10 mouse cellular contexts compared by ENCODE assay signal in the genomic region with DNA sequence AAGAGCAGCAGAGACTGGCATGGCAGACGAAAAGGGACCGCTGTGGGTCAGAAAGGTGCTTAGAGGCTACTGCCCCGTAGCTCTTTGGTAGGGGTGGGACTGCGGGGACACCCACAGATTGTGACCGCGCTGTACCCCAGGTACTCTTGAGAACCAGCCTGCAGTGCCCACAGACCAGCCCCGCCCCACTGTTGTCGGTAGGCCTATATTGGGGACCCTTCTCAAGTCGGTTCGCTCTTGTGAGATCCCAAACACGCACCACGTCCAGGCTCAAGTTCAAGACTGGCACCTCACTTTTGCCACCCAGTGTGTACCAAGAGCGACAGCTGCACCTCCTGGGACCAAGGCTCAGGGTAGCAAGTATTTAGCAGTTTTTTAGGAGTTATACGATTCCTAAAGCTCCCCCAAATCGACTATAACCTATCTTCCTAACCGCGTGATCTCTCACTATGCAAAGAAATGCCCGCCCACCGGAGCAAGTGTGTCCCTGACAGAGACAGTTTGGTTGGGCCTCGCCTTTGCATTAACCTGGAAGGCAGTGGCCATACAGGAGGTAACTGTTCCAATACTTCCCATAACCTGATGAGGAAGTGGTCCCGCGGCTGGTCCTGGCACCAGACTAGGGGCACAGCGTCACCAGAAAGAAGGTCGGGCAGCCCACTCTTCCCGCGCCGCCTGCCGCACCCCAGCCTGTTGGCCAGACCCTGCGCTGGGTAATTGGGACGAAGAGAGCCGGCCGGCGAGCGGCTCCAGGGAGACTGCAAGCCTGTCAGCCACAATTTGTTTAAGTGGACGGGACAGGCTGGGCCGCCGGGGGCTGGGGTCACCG. TPM values are rescaled to one million over a fixed set of nuclear protein-coding genes. Genes with fewer than 3 reads are reported as not detected.
A peak's percentile ranks its signal among the peaks of the same experiment; 100 is the strongest.
DNase-seq lines count a peak whose midpoint lies in the region; ATAC-seq lines count a peak whose summit lies in the region.
"Had no signal": no experiment of that assay in that cellular context is flagged by ENCODE, and none has a peak within 500 bp of the region (broad histone marks: within the 10 kb centered on the region; RNA-seq: fewer than 3 reads in every experiment).

No protein-coding gene starts in this region.

- peaks cover 55% of the 10 kb centered on the region for H3K4me1 ChIP-seq in liver, embryonic 12.5 days

- H3K9me3 ChIP-seq in liver, embryonic 12.5 days (replicated peaks), result no peaks in the 10 kb centered on the region

- H3K27ac ChIP-seq in liver, embryonic 12.5 days, result no peak overlapping the region

- no peak for ATAC-seq in liver, embryonic 12.5 days
- ATAC-seq: activated CD4-positive, CD25-positive, alpha-beta regulatory T cell, adult 4 months had no signal

- H3K9ac ChIP-seq in liver, embryonic 12.5 days, result no peak overlapping the region

- peaks cover 100% of the 10 kb centered on the region for H3K27me3 ChIP-seq in liver, embryonic 12.5 days (replicated peaks)

- H3K4me2 ChIP-seq in liver, embryonic 12.5 days, result peak overlapping the region; percentile 50

- no peaks in the 10 kb centered on the region for H3K36me3 ChIP-seq in liver, embryonic 12.5 days

- 0 out of 2 replicates have a peak overlapping the region, but pooled peaks have one; percentile 5 for H3K4me3 ChIP-seq in liver, embryonic 12.5 days

- DNase-seq in embryo, embryonic 10.5 days (ENCODE audit: low spot score), result peak; percentile 63
- no peak for DNase-seq in embryo, embryonic 10 days (ENCODE audit: low spot score)
- DNase-seq in liver, result no peak
- peak; percentile 14 for DNase-seq in kidney, postnatal 14 days
- peak; percentile 35 for DNase-seq in retina, embryonic 14.5 days (ENCODE audit: low spot score)
- no peak for DNase-seq in natural killer cell, adult 2 months (ENCODE audit: low spot score in 2 of 2)
- DNase-seq in adrenal gland, postnatal 36 days, result no peak

- 8% methylated on average over 38 of the region's 38 CpGs for WGBS in liver, embryonic 12.5 days (ENCODE audit: insufficient replicate concordance)

RNA-seq across cellular contexts. Expression of gene Tbx2, which starts 3.4 kb away (rescaled TPM):
- 1.1 and 1.4 TPM in 2 replicates for polyA plus RNA-seq in liver, embryonic 12.5 days (2016; fragmentation: Nextera tagmentation; extraction: Ambion mirVana)
- 10 to 100 TPM; 22.3 to 29.0 TPM for total RNA-seq in adrenal gland, postnatal 36 days (2021)

RNA-seq across cellular contexts. Expression of gene Gm11444, which starts 21.2 kb away (rescaled TPM):
- not detected in 2 replicates for polyA plus RNA-seq in liver, embryonic 12.5 days (2016; fragmentation: Nextera tagmentation; extraction: Ambion mirVana)
- not detected for total RNA-seq in adrenal gland, postnatal 36 days (2021)
- total RNA-seq: common myeloid progenitor, adult 5-6 weeks had no signal

RNA-seq across cellular contexts. Expression of gene Tbx4, which starts 57.3 kb away (rescaled TPM):
- polyA plus RNA-seq in liver, embryonic 12.5 days (2016; fragmentation: Nextera tagmentation; extraction: Ambion mirVana), result 0.12 and 0.35 TPM in 2 replicates
- not detected for total RNA-seq in adrenal gland, postnatal 36 days (2021)
- total RNA-seq: common myeloid progenitor, adult 5-6 weeks had no signal
- polyA plus RNA-seq: activated CD4-positive, CD25-positive, alpha-beta regulatory T cell, adult 4 months had no signal

Comparison
In these comparisons a context has a peak if more than half of its experiments do, and no peak if none do; other contexts are left out.
1. DNase-seq: peak in embryo, embryonic 10.5 days (single experiment), kidney, postnatal 14 days (single experiment) and retina, embryonic 14.5 days (single experiment); none in embryo, embryonic 10 days (single experiment), liver (single experiment), natural killer cell, adult 2 months (0 of 2) and adrenal gland, postnatal 36 days (0 of 2).